Mouse (Mus musculus) embryonic fibroblast, embryonic 13.5 days (primary cell): ENCODE results near the gene Cenpf. TPM values are rescaled to one million over a fixed set of nuclear protein-coding genes. Genes with fewer than 3 reads are reported as not detected.
"Not testable (repeated sequence)": the region's sequence is repeated elsewhere in the genome, so short reads cannot be mapped to it uniquely, and the experiment has no call there.

Source experiments
- H3K27ac ChIP-seq: 2 replicates; pipeline ENCODE4 v1.5.1; 2012; ENCODE audit warnings: low read length, control low read depth, inconsistent platforms; ENCODE audit not compliant: insufficient read depth
- H3K4me1 ChIP-seq: 2 replicates; pipeline ENCODE4 v1.6.1; 2011; ENCODE audit warnings: low read length; ENCODE audit not compliant: control insufficient read depth, insufficient read depth
- H3K4me3 ChIP-seq: 2 replicates; pipeline ENCODE4 v1.5.1; 2011; ENCODE audit warnings: mild to moderate bottlenecking, control low read depth, low read length; ENCODE audit not compliant: insufficient read depth
- CTCF ChIP-seq: IDR thresholded peaks from 2 replicates; pipeline ENCODE4 v1.5.1; 2011; ENCODE audit warnings: mild to moderate bottlenecking, control low read depth, low read length, moderate library complexity, borderline replicate concordance; ENCODE audit not compliant: insufficient read depth
- POLR2A ChIP-seq: IDR thresholded peaks from 2 replicates; pipeline ENCODE4 v1.6.1; 2011; ENCODE audit warnings: low read depth, mild to moderate bottlenecking, control low read depth, low read length, moderate library complexity
- polyA plus RNA-seq: library from polyadenylated mRNA; stranded (reverse); fragments of >200 nt; gene quantifications from 2 replicates; pipeline ENCODE4 v1.2.4, GENCODE M21; 2011; ENCODE audit warnings: low read depth; ENCODE audit not compliant: missing spikeins, insufficient read length

Cenpf gene
- polyA plus RNA-seq, 1 experiment = 32.0 TPM

GRCm38 (mm10) chr1:189698416-189698815 is 10.5 kb upstream of the Cenpf start:
- no peak overlapping the region for H3K27ac ChIP-seq
- no peak overlapping the region for H3K4me3 ChIP-seq
- TF ChIP-seq CTCF = no peak
- no peak for TF ChIP-seq POLR2A
- H3K4me1 ChIP-seq = no peaks in the 10 kb centered on the region

GRCm38 (mm10) chr1:189695321-189695720 is 7.4 kb upstream of the Cenpf start:
- Histone ChIP-seq H3K27ac (no peak overlapping the region), H3K4me3 (no peak overlapping the region), H3K4me1 (no peaks in the 10 kb centered on the region)
- no peak for TF ChIP-seq CTCF
- TF ChIP-seq POLR2A = no peak

DNA sequence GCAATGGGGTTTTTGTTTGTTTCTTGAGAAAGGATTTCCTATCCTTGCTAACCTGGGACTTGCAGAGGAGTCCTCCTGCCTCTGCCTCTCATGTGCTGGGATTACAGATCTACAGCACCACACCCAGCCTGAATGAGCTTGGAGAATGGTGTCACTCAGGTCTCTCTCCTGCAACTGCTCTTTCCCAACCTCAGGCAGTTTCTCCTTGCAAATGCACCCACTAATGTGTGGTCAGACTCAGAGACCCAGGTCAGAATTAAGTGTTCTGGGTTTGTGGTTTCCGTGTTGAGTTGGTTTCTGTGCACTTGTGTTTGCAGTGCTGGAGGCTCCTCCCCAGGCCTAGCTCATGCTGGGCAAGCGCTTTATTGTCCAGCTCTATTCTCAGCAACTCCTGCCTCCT is 6.5 kb upstream of the Cenpf start:
- Histone ChIP-seq H3K4me1 (peaks cover 2% of the 10 kb centered on the region; the same call in 1 of the 2 replicates), H3K4me3 (no peak overlapping the region), H3K27ac (no peak overlapping the region)
- TF ChIP-seq CTCF = no peak
- TF ChIP-seq POLR2A = no peak

DNA sequence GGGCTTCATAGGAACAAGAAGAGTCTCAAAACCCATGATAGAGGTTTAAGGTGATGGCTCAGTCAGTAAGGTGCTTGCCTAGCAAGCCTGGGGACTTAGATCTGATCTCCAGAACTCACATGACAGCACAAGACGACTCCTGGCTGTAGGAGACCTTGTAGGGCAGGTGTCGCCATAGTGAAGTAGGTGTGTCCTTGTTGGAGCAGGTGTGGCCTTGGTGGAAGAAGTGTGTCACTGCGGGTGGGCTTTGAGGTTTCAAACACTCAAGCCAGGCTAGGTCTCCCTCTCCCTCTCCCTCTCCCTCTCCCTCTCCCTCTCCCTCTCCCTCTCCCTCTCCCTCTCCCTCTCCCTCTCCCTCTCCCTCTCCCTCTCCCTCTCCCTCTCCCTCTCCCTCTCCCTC is 4.6 kb upstream of the Cenpf start:
- not testable (repeated sequence) for H3K4me3 ChIP-seq, H3K27ac ChIP-seq, H3K4me1 ChIP-seq

GRCm38 (mm10) chr1:189689050-189689833 is 1.4 kb upstream of the Cenpf start:
- Histone ChIP-seq H3K4me1 (peaks cover 14% of the 10 kb centered on the region), H3K27ac (no peak overlapping the region), H3K4me3 (peak overlapping the region; percentile 59; the same call in 1 of the 2 replicates)
- no peak for TF ChIP-seq CTCF
- TF ChIP-seq POLR2A = no peak

GRCm38 (mm10) chr1:189688388-189688750 is 483 bp upstream of the Cenpf start:
- H3K27ac ChIP-seq = no peak overlapping the region
- TF ChIP-seq CTCF = no peak
- no peak for TF ChIP-seq POLR2A
- peak overlapping the region; percentile 59 for H3K4me3 ChIP-seq
- peaks cover 14% of the 10 kb centered on the region for H3K4me1 ChIP-seq

DNA sequence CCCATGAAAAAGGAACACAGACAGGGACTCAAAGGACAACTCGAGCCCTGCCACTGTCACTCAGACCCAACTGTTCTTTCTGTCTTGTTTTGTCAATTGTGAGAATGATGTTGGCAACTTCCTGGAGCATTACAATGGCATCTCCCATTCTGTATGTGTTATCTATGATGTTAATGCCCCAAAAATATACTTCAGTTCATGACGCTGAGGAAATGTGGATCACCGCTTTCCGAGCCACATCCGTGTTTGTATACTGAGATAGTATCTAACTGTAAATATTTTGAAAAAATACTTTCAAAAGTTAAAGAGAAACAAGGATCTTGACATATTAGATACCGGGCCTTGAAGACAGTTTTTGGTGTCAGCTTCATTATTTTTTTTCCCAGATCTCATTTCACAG is 1.9 kb downstream of the Cenpf start:
- TF ChIP-seq CTCF (no peak), POLR2A (no peak)
- Histone ChIP-seq H3K4me1 (peaks cover 14% of the 10 kb centered on the region), H3K27ac (no peak overlapping the region), H3K4me3 (no peak overlapping the region)

- TF ChIP-seq POLR2A (no peak), CTCF (no peak)
- H3K4me3 ChIP-seq = no peak overlapping the region
- H3K27ac ChIP-seq = no peak overlapping the region
- H3K4me1 ChIP-seq = peaks cover 14% of the 10 kb centered on the region
Observed at GRCm38 (mm10) chr1:189684786-189685415, 3.0 kb downstream of the Cenpf start.

DNA sequence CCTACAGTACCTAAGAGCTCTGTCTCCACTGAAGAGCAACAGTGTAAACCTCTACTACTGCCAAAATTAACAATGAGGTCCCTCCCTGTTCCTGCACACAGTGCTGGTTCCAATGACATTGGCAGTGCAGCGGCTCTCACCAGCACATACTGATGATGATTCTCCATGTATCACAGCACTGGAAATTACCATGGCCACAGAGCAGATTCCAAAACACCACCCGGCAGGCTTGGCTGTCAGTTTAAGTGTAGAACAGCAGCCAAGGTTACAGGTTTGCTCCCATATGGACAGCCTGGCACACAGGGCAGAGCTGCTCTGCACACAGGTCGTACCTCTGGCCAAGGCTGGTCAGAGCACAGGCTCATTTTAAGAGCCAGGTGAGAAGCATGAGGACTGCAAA is 8.3 kb downstream of the Cenpf start:
- Histone ChIP-seq H3K4me1 (no peaks in the 10 kb centered on the region), H3K27ac (no peak overlapping the region), H3K4me3 (no peak overlapping the region)
- TF ChIP-seq CTCF = no peak
- no peak for TF ChIP-seq POLR2A

DNA sequence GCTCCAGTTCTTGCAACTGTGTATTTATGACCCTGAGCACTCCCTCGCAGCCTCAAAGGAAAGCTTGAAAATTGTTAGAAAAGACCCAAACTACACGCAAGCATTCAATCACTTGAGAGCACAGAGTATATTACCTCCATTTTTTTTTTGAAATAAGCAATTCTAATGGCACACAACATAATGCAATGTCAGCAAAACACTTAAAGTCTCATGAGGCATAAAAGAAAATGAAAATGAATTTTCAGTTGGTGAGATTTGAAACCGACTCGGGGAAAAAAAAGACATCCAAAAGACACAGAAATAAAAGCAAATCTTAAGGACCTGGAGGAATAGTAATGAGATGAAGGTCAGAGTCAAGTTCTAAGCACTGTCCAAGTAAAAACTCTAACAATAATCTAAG is 11.9 kb downstream of the Cenpf start:
- Histone ChIP-seq H3K4me1 (no peaks in the 10 kb centered on the region), H3K4me3 (no peak overlapping the region), H3K27ac (no peak overlapping the region)
- TF ChIP-seq POLR2A (no peak), CTCF (no peak)
